ENCODE assay signal across 19 mouse cellular contexts in genomic region chr12:60967424-60967823, GRCm38 (mm10).
"Had no signal": no experiment of that assay in that cellular context is flagged by ENCODE, and none has a peak within 500 bp of the region (broad histone marks: within the 10 kb centered on the region; RNA-seq: fewer than 3 reads in every experiment).

No protein-coding gene starts in this region.

- H3K27me3 ChIP-seq: midbrain, embryonic 12.5 days; neural tube, embryonic 13.5 days; neural tube, embryonic 15.5 days had no signal

- H3K27ac ChIP-seq: midbrain, embryonic 10.5 days; midbrain, embryonic 12.5 days; neural tube, embryonic 13.5 days; neural tube, embryonic 15.5 days had no signal

- H3K4me2 ChIP-seq: lung, embryonic 14.5 days; midbrain, embryonic 12.5 days; neural tube, embryonic 13.5 days; neural tube, embryonic 15.5 days had no signal

- H3K4me3 ChIP-seq: midbrain, embryonic 10.5 days; midbrain, embryonic 12.5 days; myocyte; neural tube, embryonic 13.5 days; neural tube, embryonic 15.5 days had no signal

- DNase-seq: lung, adult 18-20 months; lung, embryonic 14.5 days; lung, postnatal 10 days; lung, postnatal 4 days; midbrain, embryonic 14.5 days; retina, postnatal 1 day; right cerebral cortex, adult 18-20 months; right cerebral cortex, postnatal 25 days; right cerebral cortex, postnatal 4 days; spleen, adult 18-20 months; thymus, adult 18-20 months; thymus, postnatal 14 days; thymus, postnatal 36 days had no signal

- H3K9me3 ChIP-seq: midbrain, embryonic 10.5 days; midbrain, embryonic 12.5 days; neural tube, embryonic 13.5 days; neural tube, embryonic 15.5 days had no signal

- H3K9ac ChIP-seq: lung, embryonic 14.5 days; midbrain, embryonic 12.5 days; neural tube, embryonic 13.5 days; neural tube, embryonic 15.5 days had no signal

- ATAC-seq: midbrain, embryonic 16.5 days had no signal

- H3K36me3 ChIP-seq: midbrain, embryonic 10.5 days; midbrain, embryonic 12.5 days; neural tube, embryonic 13.5 days; neural tube, embryonic 15.5 days had no signal

- H3K4me1 ChIP-seq: midbrain, embryonic 10.5 days; midbrain, embryonic 12.5 days; neural tube, embryonic 13.5 days; neural tube, embryonic 15.5 days had no signal
